8 mouse cellular contexts compared by ENCODE assay signal in the genomic region with DNA sequence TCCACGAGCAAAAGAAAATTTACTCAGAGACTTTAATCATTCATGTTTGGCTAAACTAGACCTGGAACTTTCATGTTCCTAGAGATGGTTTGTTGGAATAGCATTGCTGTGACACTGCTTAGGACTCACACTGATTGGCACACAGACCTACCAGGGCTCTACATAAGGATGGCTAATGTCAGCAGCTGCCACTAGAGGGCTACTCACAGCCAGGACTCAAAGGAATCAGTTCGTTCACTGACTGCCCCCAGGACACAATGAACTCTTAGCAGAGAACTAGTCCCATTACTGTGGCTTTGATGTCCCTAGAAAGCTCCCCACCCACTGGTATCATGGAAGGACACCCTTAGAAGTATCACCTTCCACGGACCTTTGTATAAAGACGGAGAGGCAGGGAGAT.
DNase-seq lines count a peak whose midpoint lies in the region; TF ChIP-seq lines count a peak whose summit lies in the region.

No protein-coding gene starts in this region.

- DNase-seq in adrenal gland, postnatal 10 days: peak; percentile 40
- no peak for DNase-seq in adrenal gland, postnatal 4 days (ENCODE audit: low spot score in 2 of 2)
- peak; percentile 21 for DNase-seq in left cerebral cortex, postnatal 4 days
- no peak for DNase-seq in left cerebral cortex, postnatal 36 days (ENCODE audit: low spot score in 2 of 2)
- peak; percentile 59 for DNase-seq in brain, embryonic 14.5 days (ENCODE audit: low read depth)
- peak; percentile 24 for DNase-seq in lung, postnatal 14 days
- no peak for DNase-seq in gastrocnemius, adult 18-20 months (ENCODE audit: low spot score)
- no peak for DNase-seq in frontal cortex, postnatal 14 days (ENCODE audit: low spot score in 2 of 2)

- intact Hi-C loops in left cerebral cortex, postnatal 4 days (cut with DNase I): no loop called here
- intact Hi-C loops in left cerebral cortex, postnatal 36 days (cut with DNase I): no loop called here

- no peak for TF ChIP-seq POLR2A in brain, embryonic 14.5 days (IDR thresholded peaks at IDR 0.05; ENCODE audit: borderline replicate concordance, extremely low read depth, insufficient read depth, insufficient read length, poor library complexity, severe bottlenecking)

- TF ChIP-seq CTCF in brain, embryonic 14.5 days (IDR thresholded peaks at IDR 0.05; ENCODE audit: borderline replicate concordance, extremely low read depth, insufficient read depth, insufficient read length): peak; percentile 64; the same call in 1 of the 2 replicates

Comparison
In these comparisons a context has a peak if more than half of its experiments do, and no peak if none do; other contexts are left out.
1. DNase-seq: peak in adrenal gland, postnatal 10 days (single experiment), left cerebral cortex, postnatal 4 days (single experiment), brain, embryonic 14.5 days (single experiment) and lung, postnatal 14 days (single experiment); none in adrenal gland, postnatal 4 days (0 of 2), left cerebral cortex, postnatal 36 days (0 of 2), gastrocnemius, adult 18-20 months (single experiment) and frontal cortex, postnatal 14 days (0 of 2).